Mouse (Mus musculus) kidney, postnatal 0 days (tissue): ENCODE data around the gene Hist1h1a. TPM values are rescaled to one million over a fixed set of nuclear protein-coding genes. Genes with fewer than 3 reads are reported as not detected.

ENCODE experiments used
- ATAC-seq: fragments of 200-750 bp; cut with Nextera tagmentation; replicated peaks from 2 replicates; pipeline ENCODE4 v1.8.0; 2017; ENCODE audit warnings: low read depth, moderate number of reproducible peaks, moderate TSS enrichment, moderate library complexity; ENCODE audit not compliant: low FRiP score
- DNase-seq: peaks from one replicate; pipeline ENCODE4 v3.0.0-alpha.2; 2016; ENCODE audit warnings: low spot score
- H3K27ac ChIP-seq: fragments of 300-500 bp; sonication (generic); 2 replicates; pipeline ENCODE4 v1.5.1; 2014; ENCODE audit warnings: mild to moderate bottlenecking
- H3K27me3 ChIP-seq: fragments of 300-500 bp; sonication (generic); 2 replicates; pipeline ENCODE4 v1.6.1; 2014; ENCODE audit warnings: low read length, mixed read lengths; ENCODE audit not compliant: insufficient read depth
- H3K36me3 ChIP-seq: fragments of 300-500 bp; sonication (generic); 2 replicates; pipeline ENCODE4 v1.6.1; 2014; ENCODE audit warnings: low read length, mixed read lengths; ENCODE audit not compliant: insufficient read depth
- H3K4me1 ChIP-seq: fragments of 300-500 bp; sonication (generic); replicated peaks from 2 replicates; pipeline ENCODE4 v1.6.1; 2014; ENCODE audit warnings: antibody characterized with exemption, low read length, mixed read lengths; ENCODE audit not compliant: insufficient read depth
- H3K4me2 ChIP-seq: fragments of 300-500 bp; sonication (generic); 2 replicates; pipeline ENCODE4 v1.6.1; 2014; ENCODE audit warnings: mild to moderate bottlenecking, low read length, moderate library complexity, mixed read lengths
- H3K4me3 ChIP-seq: fragments of 300-500 bp; sonication (generic); replicated peaks from 2 replicates; pipeline ENCODE4 v1.5.1; 2014; ENCODE audit warnings: low read depth, low read length
- H3K9ac ChIP-seq: fragments of 300-500 bp; sonication (generic); 2 replicates; pipeline ENCODE4 v1.6.1; 2014; ENCODE audit warnings: low read depth, low read length
- H3K9me3 ChIP-seq: fragments of 300-500 bp; sonication (generic); replicated peaks from 2 replicates; pipeline ENCODE4 v1.6.1; 2016; ENCODE audit warnings: low read length, inconsistent platforms, mixed read lengths
- CTCF ChIP-seq: IDR thresholded peaks from 2 replicates; pipeline ENCODE4 v1.5.1; 2016; ENCODE audit warnings: antibody characterized with exemption, low read depth, mild to moderate bottlenecking, moderate library complexity
- WGBS: fragments of 180-500 bp; shearing (Covaris S2); extraction: QIAGEN DNeasy Blood & Tissue Kit; methylation state at CpG from one replicate; pipeline ENCODE4 v1.1.7; 2014; 5-methylcytosine and 5-hydroxymethylcytosine counted together
- polyA plus RNA-seq: library from polyadenylated mRNA; unstranded; fragments of >200 nt; fragmentation: Nextera tagmentation; extraction: Ambion mirVana; gene quantifications from 2 replicates; pipeline ENCODE4 v1.2.1, GENCODE M21; 2015

The Hist1h1a gene
- polyA plus RNA-seq, 1 experiment from 2014 or later, result 1.3 TPM

DNA sequence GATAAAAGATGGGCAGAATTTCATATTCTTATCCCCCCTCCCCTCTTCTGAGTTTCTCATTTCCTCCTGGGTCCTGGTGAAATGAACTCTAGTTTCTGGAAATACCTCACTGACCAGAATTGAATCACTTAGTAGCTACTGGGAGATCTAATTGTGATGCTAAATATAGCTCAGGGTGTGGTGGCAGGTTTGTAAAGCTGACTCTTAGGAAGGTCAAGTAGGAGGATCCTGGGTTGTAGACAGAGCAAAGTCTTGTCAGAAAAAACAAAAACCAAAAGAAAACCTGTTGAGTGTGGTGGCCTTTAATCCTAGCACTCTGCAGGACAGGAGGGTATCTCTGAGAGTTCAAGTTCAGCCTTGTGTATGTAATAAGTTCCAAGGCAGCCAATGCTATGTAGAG is 21.5 kb upstream of the Hist1h1a start:
- Histone ChIP-seq H3K4me3 (no peak overlapping the region), H3K36me3 (no peaks in the 10 kb centered on the region), H3K4me2 (no peak overlapping the region), H3K9ac (no peak overlapping the region), H3K4me1 (no peaks in the 10 kb centered on the region), H3K9me3 (no peaks in the 10 kb centered on the region), H3K27ac (no peak overlapping the region), H3K27me3 (no peaks in the 10 kb centered on the region)
- ATAC-seq, result no peak
- no peak for DNase-seq
- no peak for TF ChIP-seq CTCF

DNA sequence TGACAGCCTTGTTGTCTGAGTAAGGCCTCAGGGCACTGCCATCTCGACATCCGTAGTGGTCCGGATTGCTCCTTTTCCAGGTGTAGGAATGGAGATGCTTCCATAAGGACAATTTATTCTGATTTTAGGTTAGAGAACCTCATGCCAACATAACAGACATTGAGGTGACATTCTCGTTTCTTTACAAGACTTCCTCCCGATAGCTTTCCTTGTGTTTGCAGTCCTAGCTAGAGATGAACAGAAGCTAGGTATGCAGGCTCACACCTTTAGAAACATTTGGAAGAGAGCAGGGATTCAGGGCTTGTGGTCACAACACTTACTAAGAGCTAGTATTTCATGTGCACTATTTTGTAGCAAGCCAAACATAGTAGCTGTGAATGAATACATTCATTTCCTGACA is 20.3 kb upstream of the Hist1h1a start:
- Histone ChIP-seq H3K4me1 (peaks cover 10% of the 10 kb centered on the region), H3K27me3 (no peaks in the 10 kb centered on the region), H3K9me3 (no peaks in the 10 kb centered on the region), H3K9ac (no peak overlapping the region), H3K27ac (no peak overlapping the region), H3K4me2 (no peak overlapping the region), H3K36me3 (no peaks in the 10 kb centered on the region), H3K4me3 (no peak overlapping the region)
- DNase-seq (no peak), ATAC-seq (no peak)
- no peak for TF ChIP-seq CTCF
- WGBS, result 83% methylated on average over 5 of the region's 5 CpGs

DNA sequence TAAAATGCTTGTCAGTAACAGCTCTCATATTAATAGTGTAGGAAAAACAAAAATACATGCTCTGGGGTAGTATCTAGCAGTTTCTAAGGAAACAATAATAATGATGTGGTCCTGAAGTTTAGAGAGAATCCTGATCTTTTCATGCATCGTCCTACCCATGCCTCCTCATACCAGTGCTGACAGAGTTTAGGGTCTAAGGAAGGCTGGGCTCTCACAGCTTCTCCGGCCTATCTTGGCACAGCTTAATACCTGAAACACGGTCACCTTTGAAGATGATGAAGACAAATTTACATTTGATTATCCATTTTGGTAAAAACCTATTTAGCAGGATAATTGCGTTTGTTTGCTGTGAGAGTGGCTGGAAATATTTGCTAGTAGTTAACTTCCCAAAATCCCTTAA is 19.5 kb upstream of the Hist1h1a start:
- H3K9ac ChIP-seq, result no peak overlapping the region
- H3K36me3 ChIP-seq, result no peaks in the 10 kb centered on the region
- H3K4me2 ChIP-seq, result peak overlapping the region; percentile 60
- DNase-seq, result no peak
- H3K9me3 ChIP-seq, result no peaks in the 10 kb centered on the region
- H3K27ac ChIP-seq, result no peak overlapping the region
- 39% methylated on average over 4 of the region's 4 CpGs for WGBS
- H3K4me3 ChIP-seq, result no peak overlapping the region
- no peaks in the 10 kb centered on the region for H3K27me3 ChIP-seq
- ATAC-seq, result no peak
- H3K4me1 ChIP-seq, result peaks cover 11% of the 10 kb centered on the region
- no peak for TF ChIP-seq CTCF

DNA sequence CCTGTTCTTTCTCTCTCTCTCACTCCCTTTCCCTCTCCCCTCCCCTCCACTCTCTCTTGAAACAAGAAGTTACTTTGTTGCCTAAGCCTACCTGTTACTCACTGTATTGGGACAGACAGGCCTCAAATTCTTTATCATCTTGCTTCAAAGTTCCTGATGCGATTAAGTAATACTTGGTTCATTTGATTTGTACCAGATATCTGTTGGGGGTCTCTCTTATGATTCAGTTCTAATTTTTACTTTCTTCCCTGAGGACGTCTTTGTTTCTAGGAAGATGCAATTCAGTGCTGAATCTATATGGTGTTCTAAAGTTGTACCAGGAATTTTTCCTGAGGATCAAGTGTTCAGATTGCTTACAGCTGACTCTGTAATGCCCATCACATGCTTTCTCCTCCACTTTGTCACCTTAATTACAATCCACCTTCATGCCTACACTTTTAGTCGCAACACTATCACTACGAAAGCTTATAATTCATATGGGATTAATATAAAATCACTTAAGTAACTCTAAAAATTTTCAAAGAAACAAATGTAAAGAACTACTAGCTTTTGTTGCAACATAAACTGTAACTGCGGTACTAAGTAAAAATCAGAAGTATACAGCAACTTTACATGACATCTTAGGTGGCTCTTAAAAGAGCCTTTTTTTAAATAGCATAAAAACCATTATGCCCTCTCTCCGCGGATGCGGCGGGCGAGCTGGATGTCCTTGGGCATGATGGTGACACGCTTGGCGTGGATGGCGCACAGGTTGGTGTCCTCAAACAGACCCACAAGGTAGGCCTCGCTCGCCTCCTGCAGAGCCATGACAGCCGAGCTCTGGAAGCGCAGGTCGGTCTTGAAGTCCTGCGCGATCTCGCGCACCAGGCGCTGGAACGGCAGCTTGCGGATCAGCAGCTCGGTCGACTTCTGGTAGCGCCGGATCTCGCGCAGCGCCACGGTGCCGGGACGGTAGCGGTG is 18.8 kb upstream of the Hist1h1a start:
- Histone ChIP-seq H3K27me3 (no peaks in the 10 kb centered on the region), H3K36me3 (no peaks in the 10 kb centered on the region), H3K9me3 (no peaks in the 10 kb centered on the region), H3K4me1 (peaks cover 11% of the 10 kb centered on the region), H3K4me2 (peak overlapping the region; percentile 60), H3K4me3 (peak overlapping the region; percentile 30), H3K9ac (peak overlapping the region; percentile 31; the same call in 1 of the 2 replicates), H3K27ac (peak overlapping the region; percentile 57; the same call in 1 of the 2 replicates)
- WGBS, result 2% methylated on average over 13 of the region's 36 CpGs
- TF ChIP-seq CTCF, result no peak
- ATAC-seq (no peak), DNase-seq (no peak)

DNA sequence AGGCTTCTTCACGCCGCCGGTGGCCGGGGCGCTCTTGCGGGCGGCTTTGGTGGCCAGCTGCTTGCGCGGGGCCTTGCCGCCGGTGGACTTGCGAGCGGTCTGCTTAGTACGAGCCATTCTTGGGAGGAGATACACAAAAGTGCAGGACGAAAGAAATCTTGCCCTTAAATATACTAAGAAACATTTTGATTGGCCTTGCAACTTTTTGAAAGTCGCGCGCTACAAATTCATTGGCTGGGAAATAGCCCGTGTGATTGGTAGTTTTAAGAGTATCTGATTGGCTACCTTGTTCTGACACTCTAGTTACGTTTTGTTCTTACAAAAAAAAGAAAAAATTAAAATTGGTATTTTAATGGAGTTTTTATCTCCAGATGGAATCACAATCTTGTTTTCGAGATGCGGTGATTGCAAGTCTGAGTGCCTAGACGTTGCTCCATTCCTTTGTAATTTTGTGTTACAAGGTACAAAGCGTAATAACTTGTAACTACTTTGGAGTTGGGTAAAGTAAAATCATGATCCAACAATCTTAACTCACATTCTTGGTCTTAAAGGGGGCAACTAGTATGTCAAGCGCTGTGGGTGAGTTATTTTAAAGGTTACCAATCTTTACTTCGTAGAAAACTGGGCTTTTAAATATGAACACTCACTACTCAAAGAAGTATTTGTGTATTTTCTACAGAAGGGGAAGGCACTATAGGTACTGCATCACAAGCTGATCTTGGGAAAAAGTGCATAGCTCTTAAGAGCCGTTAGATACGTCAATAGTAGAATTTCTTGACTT is 17.9 kb upstream of the Hist1h1a start, which contains the start of gene Hist1h3c:
Gene Hist1h3c, minus strand, starts transcription at position 222 of the 781 bp plus-strand sequence.
- peak; percentile 61 for ATAC-seq
- Histone ChIP-seq H3K9me3 (no peaks in the 10 kb centered on the region), H3K27me3 (no peaks in the 10 kb centered on the region), H3K36me3 (no peaks in the 10 kb centered on the region), H3K4me3 (peak within 1 kb of the TSS; percentile 32), H3K4me2 (peak within 1 kb of the TSS; percentile 60), H3K27ac (peak within 1 kb of the TSS; percentile 96), H3K4me1 (peaks cover 11% of the 10 kb centered on the region), H3K9ac (peak within 1 kb of the TSS; percentile 54)
- no peak for TF ChIP-seq CTCF
- DNase-seq, result peak; percentile 98
- 1% methylated on average over 22 of the region's 28 CpGs for WGBS
